Mouse (Mus musculus): Measurements from ENCODE around the gene Olfr1385.
"Not testable (repeated sequence)": the region's sequence is repeated elsewhere in the genome, so short reads cannot be mapped to it uniquely, and the experiment has no call there.

Gene Olfr1385

DNA sequence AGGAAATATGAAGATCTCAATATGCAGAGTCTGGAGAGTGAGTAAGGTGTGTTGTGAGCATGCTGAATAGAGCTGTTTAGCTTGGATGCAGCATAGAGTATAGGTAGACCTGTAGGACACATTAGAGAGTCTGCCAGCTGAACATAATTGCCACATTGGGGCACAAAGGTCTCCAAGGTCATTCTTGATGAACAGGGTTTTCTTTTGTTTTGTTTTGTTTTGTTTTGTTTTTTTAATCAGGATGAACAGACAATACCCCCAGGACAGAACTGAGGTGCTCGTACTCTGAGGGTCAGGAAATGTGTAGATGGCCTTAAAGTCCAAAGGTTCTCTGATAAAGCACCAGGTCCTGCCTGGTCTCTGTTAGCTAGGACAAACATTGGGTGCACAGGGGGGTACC lies at the start of gene Olfr1385:
TSS of gene Olfr1385 (plus strand) at position 301 of the 400 bp plus-strand sequence.
- DNase-seq, result not testable (repeated sequence)

DNA sequence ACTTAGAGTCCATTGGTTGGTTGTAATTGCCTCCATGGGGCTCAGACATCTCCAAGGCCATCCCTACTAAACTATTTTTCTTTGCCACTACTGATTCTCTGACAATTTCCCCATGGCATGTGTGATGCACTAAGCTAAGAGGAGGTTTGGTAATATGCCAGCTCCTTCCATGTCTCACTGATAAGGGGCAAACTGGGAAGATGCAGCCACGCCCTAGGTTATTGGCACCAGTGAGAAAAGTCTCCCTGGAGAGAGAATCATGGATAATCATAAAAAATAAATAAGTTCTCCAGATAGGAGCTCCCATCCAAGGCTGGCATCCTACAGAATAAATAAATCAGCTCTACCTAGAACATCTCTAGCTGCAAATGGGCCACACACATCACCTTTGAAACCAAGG lies 33.8 kb upstream of the Olfr1385 start, which contains the start of gene Olfr1387:
TSS of gene Olfr1387 (plus strand) at position 301 of the 400 bp plus-strand sequence.
- DNase-seq, result no peak

- DNase-seq, result not testable (repeated sequence)
Observed at GRCm38 (mm10) chr11:49464746-49465145, 24.1 kb upstream of the Olfr1385 start, which contains the start of gene Olfr1386. Gene Olfr1386, plus strand, starts transcription at chr11:49465046.

- DNase-seq, result peak; percentile 1
Observed at GRCm38 (mm10) chr11:49485973-49486372, 2.9 kb upstream of the Olfr1385 start.

DNA sequence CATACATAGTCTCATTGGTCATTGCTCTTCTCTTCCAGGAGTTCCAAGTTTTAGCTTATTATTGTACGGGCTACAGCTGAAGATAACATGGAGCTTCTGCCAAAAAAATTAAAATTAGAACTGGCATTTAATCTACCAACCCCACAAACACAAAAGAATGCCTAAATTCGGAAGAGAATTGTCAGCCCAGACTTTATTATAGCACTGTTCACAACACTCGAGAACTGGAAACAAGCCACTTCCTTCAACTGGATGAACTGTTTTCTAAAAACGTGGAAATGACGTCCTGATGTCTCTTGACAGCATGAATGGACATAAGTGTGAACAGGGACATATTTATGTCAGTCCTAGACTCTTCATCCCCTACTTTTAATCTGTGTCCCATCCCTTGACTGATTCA lies 29.2 kb downstream of the Olfr1385 start:
- no peak for DNase-seq

DNA sequence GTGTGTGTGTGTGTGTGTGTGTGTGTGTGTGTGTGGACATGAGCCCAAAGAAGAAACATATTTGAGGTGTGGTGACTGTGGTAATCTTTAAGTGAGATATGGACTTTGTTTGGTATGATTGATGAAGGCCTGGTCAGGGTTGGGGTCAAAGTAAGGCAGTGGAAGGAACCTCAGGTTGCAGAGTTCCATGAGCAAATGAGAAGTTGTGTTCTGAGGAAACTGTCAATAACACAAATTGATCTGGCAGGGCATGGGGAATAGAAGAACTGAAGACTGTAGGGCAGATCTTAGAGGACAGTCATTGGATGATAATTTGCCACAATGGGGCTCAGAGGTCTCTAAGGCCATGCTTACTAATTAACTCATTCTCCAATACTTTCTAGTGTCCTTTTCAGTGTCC lies 30.5 kb downstream of the Olfr1385 start, which contains the start of gene Olfr1383:
TSS of gene Olfr1383 (plus strand) at position 301 of the 400 bp plus-strand sequence.
- DNase-seq, result no peak

- DNase-seq, result no peak
Observed at GRCm38 (mm10) chr11:49527947-49528346, 39.1 kb downstream of the Olfr1385 start, which contains the start of gene Olfr1382. Gene Olfr1382, plus strand, starts transcription at chr11:49528247.

GRCm38 (mm10) chr11:49532761-49533160 lies 43.9 kb downstream of the Olfr1385 start:
- no peak for DNase-seq

DNA sequence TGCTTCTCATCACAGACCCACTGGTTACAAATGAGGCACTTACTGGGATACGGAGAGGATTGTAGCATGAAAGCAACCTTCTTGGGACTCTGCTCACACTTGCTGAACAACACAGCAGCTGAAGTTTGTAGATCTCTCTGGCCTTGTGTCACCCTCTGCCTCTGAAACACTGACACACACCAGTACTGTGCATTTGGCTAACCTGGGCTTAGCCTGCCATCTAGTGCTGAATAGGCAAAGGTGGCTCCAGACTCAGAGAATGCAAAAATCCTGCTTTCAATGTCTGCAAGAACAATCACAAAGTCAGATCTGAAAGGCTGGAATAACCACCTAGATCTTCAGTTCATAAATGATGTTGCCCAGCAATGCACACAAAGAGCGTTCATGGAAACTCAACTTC lies 47.8 kb downstream of the Olfr1385 start:
- not testable (repeated sequence) for DNase-seq

DNA sequence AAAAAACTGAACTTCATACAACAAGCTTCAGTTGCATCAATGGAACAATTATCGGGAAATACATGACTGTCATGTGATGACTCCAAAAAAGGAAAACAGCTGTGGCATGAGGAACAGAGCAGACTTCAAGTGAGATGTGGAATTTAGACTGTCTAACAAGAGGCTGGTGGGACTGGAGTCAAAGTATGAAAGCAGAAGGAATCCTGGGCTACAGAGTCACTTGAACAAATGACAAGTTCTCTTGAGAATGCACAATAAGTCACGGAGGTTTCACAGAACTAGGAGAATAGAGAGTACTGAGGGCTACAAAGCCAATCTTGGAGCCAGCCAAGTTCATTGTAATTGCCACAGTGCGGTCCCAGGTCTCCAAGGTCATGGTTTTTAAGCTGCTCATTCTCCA lies 54.3 kb downstream of the Olfr1385 start, which contains the start of gene Olfr1381:
TSS of gene Olfr1381 (plus strand) at position 301 of the 400 bp plus-strand sequence.
- not testable (repeated sequence) for DNase-seq

All from lung, postnatal 10 days (tissue).